Mouse (Mus musculus) ovary, adult 18-20 months (tissue): ENCODE data around the gene Hsd3b6.
"Not testable (repeated sequence)": the region's sequence is repeated elsewhere in the genome, so short reads cannot be mapped to it uniquely, and the experiment has no call there.

Experiments used
- DNase-seq: peaks from one replicate; pipeline ENCODE4 v3.0.0; 2022; ENCODE audit warnings: low spot score, mixed read lengths

The Hsd3b6 gene

GRCm38 (mm10) chr3:98814101-98814670, at the start of gene Hsd3b6:
Gene Hsd3b6, minus strand, starts transcription at chr3:98814443.
- DNase-seq, result no peak

DNA sequence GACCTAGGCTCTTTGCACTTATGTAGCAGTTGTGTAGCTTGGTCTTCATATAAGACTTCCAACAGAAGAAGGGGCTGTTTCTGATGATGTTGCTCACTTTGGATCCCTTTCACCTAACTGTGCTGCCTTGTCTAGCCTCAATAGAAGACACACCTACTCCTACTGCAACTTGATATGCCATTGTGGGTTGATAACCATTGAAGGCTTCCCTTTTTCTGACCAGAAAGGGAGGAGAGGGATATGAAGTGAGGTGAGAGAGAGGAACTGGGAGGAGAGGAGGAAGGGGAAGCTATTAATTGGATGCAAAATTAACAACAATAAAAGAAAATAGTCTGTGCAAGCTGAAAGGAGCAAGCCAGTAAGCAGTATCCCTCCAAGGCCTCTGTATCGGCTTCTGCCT, 48.6 kb upstream of the Hsd3b6 start:
- DNase-seq, result no peak

- no peak for DNase-seq
Observed at GRCm38 (mm10) chr3:98859576-98859975, 45.3 kb upstream of the Hsd3b6 start, which contains the start of gene Hsd3b1. Gene Hsd3b1, minus strand, starts transcription at chr3:98859794.

GRCm38 (mm10) chr3:98858051-98858450, 43.8 kb upstream of the Hsd3b6 start:
- DNase-seq, result peak; percentile 42

DNA sequence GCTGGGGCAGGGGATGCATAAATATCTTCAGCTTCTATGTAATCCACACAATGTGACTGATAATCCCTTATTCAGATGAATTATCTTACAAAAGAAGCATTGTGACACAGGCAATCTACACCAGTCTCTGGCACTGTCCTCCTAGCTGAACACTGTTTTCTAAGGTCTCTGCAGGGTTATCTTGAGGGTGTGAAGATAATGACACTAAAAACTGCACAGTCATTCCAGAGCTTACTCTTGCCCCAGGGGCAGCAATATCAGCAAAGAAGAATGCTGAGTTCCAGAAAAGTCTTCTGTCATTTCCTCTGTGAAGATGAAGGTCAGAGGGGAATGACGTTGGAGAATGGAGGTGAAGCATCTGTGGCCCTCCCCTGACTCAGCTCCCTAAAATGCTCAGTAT, 42.6 kb upstream of the Hsd3b6 start:
- DNase-seq, result no peak

GRCm38 (mm10) chr3:98855160-98855559, 40.9 kb upstream of the Hsd3b6 start:
- DNase-seq, result no peak

GRCm38 (mm10) chr3:98853685-98854084, 39.4 kb upstream of the Hsd3b6 start:
- no peak for DNase-seq

DNA sequence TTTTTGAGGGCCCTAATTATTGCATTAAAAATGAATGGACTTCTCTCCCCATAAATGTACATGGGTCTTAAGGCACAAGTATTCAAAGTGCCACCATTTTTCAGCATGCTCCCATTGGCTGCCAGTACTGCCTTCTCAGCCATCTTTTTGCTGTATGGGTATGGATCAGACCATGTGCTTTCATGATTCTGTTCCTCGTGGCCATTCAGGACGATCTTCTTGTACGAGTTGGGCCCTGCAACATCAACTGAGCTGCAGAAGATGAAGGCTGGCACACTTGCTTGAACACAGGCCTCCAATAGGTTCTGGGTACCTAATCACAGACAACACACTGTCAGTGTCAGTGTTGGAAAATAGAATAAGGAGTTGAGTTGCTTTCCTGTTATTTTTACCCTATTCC, 38.8 kb upstream of the Hsd3b6 start:
- DNase-seq, result no peak

DNA sequence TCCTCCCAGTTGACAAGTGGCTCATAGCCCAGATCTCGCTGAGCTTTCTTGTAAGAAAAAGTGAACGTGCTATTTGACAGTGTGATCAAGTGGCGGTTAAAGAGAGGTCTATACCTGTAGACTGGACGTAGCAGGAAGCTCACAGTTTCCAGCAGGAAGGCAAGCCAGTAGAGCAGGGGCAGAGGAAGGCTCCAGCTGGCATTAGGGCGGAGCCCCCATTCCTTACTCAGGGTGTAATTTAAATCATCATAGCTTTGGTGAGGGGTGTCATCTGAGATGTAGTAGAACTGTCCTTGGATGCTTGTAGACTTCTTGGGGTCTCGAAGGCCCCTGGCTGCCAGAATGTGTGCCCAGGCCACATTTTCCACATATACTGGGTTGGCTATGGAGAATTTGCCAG, 38.4 kb upstream of the Hsd3b6 start:
- DNase-seq, result no peak

DNA sequence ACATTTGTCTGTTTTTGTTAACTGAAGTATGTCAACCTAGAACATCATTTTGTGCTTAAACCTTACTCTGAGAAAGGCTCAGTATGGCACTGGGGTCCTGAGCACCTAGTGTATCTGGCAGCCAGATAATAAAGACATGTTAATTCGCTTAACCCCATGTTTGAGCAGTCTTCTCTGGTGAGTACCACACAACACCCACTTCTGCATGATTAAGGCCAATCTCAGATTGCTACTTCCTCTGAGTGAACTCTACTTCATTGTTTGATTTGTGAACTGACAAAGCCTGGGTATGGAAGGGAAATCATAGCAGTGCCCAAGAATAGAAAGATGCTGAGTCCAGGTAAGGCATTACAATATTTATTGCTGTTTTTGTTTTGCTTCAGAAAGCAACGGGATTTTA, 37.6 kb upstream of the Hsd3b6 start:
- DNase-seq, result no peak

- DNase-seq, result no peak
Observed at GRCm38 (mm10) chr3:98850262-98850661, 36.0 kb upstream of the Hsd3b6 start.

- no peak for DNase-seq
Observed at GRCm38 (mm10) chr3:98848898-98849297, 34.7 kb upstream of the Hsd3b6 start.

GRCm38 (mm10) chr3:98812653-98813052, 1.6 kb downstream of the Hsd3b6 start:
- not testable (repeated sequence) for DNase-seq

GRCm38 (mm10) chr3:98805032-98805431, 9.2 kb downstream of the Hsd3b6 start:
- not testable (repeated sequence) for DNase-seq

DNA sequence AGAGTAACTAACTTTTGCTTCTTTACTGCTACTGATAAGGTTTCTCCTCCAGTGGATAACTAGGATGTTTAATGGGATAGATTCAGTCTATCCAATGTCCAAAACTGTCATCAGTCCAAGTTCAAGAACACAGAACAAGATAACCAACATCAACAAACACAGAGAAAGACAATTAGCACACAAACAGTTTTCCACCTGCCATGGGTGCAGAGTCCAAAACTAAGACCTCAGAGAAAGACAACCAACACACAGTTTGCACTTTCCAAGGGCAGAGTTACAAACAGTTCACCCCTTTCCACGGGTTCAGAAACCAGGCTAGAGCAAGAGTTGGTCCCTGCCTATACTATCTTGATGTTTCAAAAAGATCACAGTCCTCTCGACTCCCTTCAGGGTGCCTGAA, 27.7 kb downstream of the Hsd3b6 start:
- DNase-seq, result no peak

- no peak for DNase-seq
Observed at GRCm38 (mm10) chr3:98782181-98782868, 31.9 kb downstream of the Hsd3b6 start.

- DNase-seq, result no peak
Observed at GRCm38 (mm10) chr3:98780921-98781320, 33.3 kb downstream of the Hsd3b6 start.

DNA sequence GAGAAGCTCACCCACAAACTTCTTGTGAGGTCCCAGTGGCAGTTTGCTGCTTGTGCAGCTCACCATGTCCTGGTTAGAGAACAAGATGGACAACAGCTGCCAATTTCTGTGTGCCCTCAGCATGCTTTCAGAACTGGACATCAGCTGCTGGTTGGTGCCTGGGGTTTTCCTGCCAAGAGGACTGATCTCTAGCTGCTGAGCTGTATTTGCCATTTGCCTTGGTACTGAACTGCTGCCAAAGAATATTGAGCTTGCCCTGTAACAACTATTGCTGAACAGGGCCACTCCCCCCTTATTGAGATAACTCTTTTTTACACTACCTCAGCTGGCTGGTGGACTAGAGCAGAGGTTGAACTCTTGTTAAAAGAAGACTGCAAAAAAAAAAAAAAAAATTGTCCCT, 50.1 kb downstream of the Hsd3b6 start:
- no peak for DNase-seq

GRCm38 (mm10) chr3:98756836-98757235, 57.4 kb downstream of the Hsd3b6 start:
- no peak for DNase-seq
